Mouse (Mus musculus): ENCODE data around the gene Clic1. TPM values are rescaled to one million over a fixed set of nuclear protein-coding genes. Genes with fewer than 3 reads are reported as not detected.

The Clic1 gene
- polyA plus RNA-seq (2012; ENCODE audit: low replicate concordance) = 161 and 172 TPM in 2 replicates

GRCm38 (mm10) chr17:35049561-35050016, at the start of gene Clic1:
Gene Clic1 (plus strand): TSS chr17:35049966.

GRCm38 (mm10) chr17:35000717-35001451, 48.9 kb upstream of the Clic1 start, which contains the start of gene Vars:
Gene Vars (plus strand): TSS chr17:35000987.

GRCm38 (mm10) chr17:35016376-35016775, 33.4 kb upstream of the Clic1 start, which contains the start of gene Vwa7:
Gene Vwa7 (plus strand): TSS chr17:35016579.

GRCm38 (mm10) chr17:35027277-35028068, 22.3 kb upstream of the Clic1 start, which contains the start of gene Sapcd1:
Gene Sapcd1 (minus strand): TSS chr17:35028016.

GRCm38 (mm10) chr17:35046681-35047455, 2.9 kb upstream of the Clic1 start, which contains the start of gene Msh5:
Gene Msh5 (minus strand): TSS chr17:35046745.

GRCm38 (mm10) chr17:35058911-35059892, 9.4 kb downstream of the Clic1 start, which contains the start of gene Ddah2:
Gene Ddah2 (plus strand): TSS chr17:35059035.

GRCm38 (mm10) chr17:35064951-35065947, 15.5 kb downstream of the Clic1 start, which contains the start of gene Ly6g6c:
Gene Ly6g6c (plus strand): TSS chr17:35065388.

GRCm38 (mm10) chr17:35066084-35066483, 16.3 kb downstream of the Clic1 start, which contains the start of gene Mpig6b:
Gene Mpig6b (minus strand): TSS chr17:35066184.

GRCm38 (mm10) chr17:35076507-35077176, 26.9 kb downstream of the Clic1 start, which contains the start of gene Ly6g6e:
Gene Ly6g6e (plus strand): TSS chr17:35076902.

GRCm38 (mm10) chr17:35077786-35078233, 28.0 kb downstream of the Clic1 start, which contains the start of gene Ly6g6d:
Gene Ly6g6d (minus strand): TSS chr17:35078065.

GRCm38 (mm10) chr17:35085208-35085865, 35.6 kb downstream of the Clic1 start, which contains the start of gene Ly6g6f:
Gene Ly6g6f (minus strand): TSS chr17:35085610.

GRCm38 (mm10) chr17:35088825-35089644, 39.3 kb downstream of the Clic1 start, which contains the start of gene Abhd16a:
Gene Abhd16a (plus strand): TSS chr17:35089263.

GRCm38 (mm10) chr17:35108097-35108496, 58.3 kb downstream of the Clic1 start, which contains the start of gene Ly6g5c:
Gene Ly6g5c (plus strand): TSS chr17:35108279.

